Mouse (Mus musculus): ENCODE data around the gene Hmg20b. TPM values are rescaled to one million over a fixed set of nuclear protein-coding genes. Genes with fewer than 3 reads are reported as not detected.

Hmg20b gene
- polyA plus RNA-seq, 1 experiment from 2014 or later = 39.9 TPM

GRCm38 (mm10) chr10:81306837-81307682, 43.2 kb downstream of the Hmg20b start:
- 88% methylated on average over 21 of the region's 21 CpGs for WGBS (ENCODE audit: insufficient replicate concordance)
- ATAC-seq = no peak
- Histone ChIP-seq H3K4me3 (no peak overlapping the region), H3K4me2 (no peak overlapping the region), H3K4me1 (peaks cover 34% of the 10 kb centered on the region), H3K36me3 (peaks cover 71% of the 10 kb centered on the region), H3K9me3 (replicated peaks) (no peaks in the 10 kb centered on the region), H3K27me3 (replicated peaks) (no peaks in the 10 kb centered on the region), H3K27ac (no peak overlapping the region), H3K9ac (no peak overlapping the region)

DNA sequence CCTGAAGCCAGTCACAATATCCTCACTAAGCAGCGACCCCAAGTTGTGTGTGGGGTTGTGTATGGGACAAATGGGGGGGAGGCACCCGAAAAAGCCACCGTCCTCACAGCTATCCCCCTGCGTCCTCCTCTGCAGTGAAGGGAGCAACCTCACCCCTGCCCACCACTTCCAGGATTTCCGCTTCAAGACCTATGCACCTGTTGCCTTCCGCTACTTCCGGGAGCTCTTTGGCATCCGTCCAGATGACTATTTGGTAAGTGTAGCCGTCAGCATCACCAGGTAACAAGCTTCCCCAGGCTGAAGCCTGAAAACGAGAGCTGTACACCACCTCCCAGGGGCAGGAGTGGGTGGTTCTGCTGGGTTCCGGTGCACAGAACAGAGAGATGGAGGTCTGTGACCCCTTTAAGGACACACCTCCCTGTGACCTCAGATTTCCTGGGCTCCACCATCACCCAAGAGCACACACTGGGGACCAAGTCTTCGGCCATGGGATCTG, 44.1 kb downstream of the Hmg20b start:
- 90% methylated on average over 12 of the region's 12 CpGs for WGBS (ENCODE audit: insufficient replicate concordance)
- no peak for ATAC-seq
- H3K36me3 ChIP-seq = peaks cover 68% of the 10 kb centered on the region
- no peak overlapping the region for H3K9ac ChIP-seq
- no peaks in the 10 kb centered on the region for H3K27me3 ChIP-seq (replicated peaks)
- no peak overlapping the region for H3K27ac ChIP-seq
- no peak overlapping the region for H3K4me2 ChIP-seq
- no peaks in the 10 kb centered on the region for H3K9me3 ChIP-seq (replicated peaks)
- no peak overlapping the region for H3K4me3 ChIP-seq
- peaks cover 42% of the 10 kb centered on the region for H3K4me1 ChIP-seq

- no peak overlapping the region for H3K27ac ChIP-seq
- WGBS (ENCODE audit: insufficient replicate concordance) = 89% methylated on average over 14 of the region's 14 CpGs
- no peak for ATAC-seq
These were observed 44.6 kb downstream of the Hmg20b start for GRCm38 (mm10) chr10:81305663-81306062.

GRCm38 (mm10) chr10:81304597-81305238, 45.6 kb downstream of the Hmg20b start:
- Histone ChIP-seq H3K27me3 (replicated peaks) (no peaks in the 10 kb centered on the region), H3K9ac (no peak overlapping the region), H3K36me3 (peaks cover 53% of the 10 kb centered on the region), H3K4me2 (peak overlapping the region; percentile 31), H3K9me3 (replicated peaks) (no peaks in the 10 kb centered on the region), H3K4me3 (no peak overlapping the region), H3K4me1 (peaks cover 57% of the 10 kb centered on the region), H3K27ac (peak overlapping the region; percentile 52; the same call in 1 of the 2 replicates)
- peak; percentile 33 for ATAC-seq
- 19% methylated on average over 9 of the region's 9 CpGs for WGBS (ENCODE audit: insufficient replicate concordance)

More at GRCm38 (mm10) chr10:81305663-81306062, 44.6 kb downstream of the Hmg20b start:
- Histone ChIP-seq H3K4me2 (no peak overlapping the region), H3K9ac (no peak overlapping the region), H3K27me3 (replicated peaks) (no peaks in the 10 kb centered on the region), H3K9me3 (replicated peaks) (no peaks in the 10 kb centered on the region), H3K36me3 (peaks cover 63% of the 10 kb centered on the region), H3K4me3 (no peak overlapping the region), H3K4me1 (peaks cover 48% of the 10 kb centered on the region)

GRCm38 (mm10) chr10:81303761-81304160, 46.5 kb downstream of the Hmg20b start:
- Histone ChIP-seq H3K36me3 (peaks cover 44% of the 10 kb centered on the region), H3K27ac (peak overlapping the region; percentile 77), H3K27me3 (replicated peaks) (no peaks in the 10 kb centered on the region), H3K9me3 (replicated peaks) (no peaks in the 10 kb centered on the region), H3K9ac (no peak overlapping the region), H3K4me1 (peaks cover 67% of the 10 kb centered on the region), H3K4me3 (peak overlapping the region; percentile 37), H3K4me2 (peak overlapping the region; percentile 68)
- WGBS (ENCODE audit: insufficient replicate concordance) = 40% methylated on average over 7 of the region's 7 CpGs
- no peak for ATAC-seq

DNA sequence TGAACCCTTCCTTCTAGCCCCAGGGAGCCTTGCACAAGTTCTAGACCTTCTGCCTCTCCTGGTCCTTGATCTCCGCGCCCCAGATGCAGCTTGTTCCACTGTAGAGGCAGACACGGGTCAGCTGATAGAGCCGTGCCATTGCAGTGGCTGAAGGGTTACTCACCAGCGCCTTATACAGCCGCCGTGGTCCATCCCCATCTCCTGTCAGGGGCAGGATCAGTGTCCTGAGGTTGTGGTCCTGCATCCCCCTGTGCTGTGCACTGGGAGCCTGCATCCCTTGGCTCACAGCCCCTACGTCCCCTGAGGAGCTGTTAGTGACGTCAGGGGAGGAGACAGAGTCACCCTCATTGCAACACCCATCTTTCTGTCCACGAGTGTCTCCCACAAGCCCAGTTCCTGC, 47.0 kb downstream of the Hmg20b start:
- Histone ChIP-seq H3K36me3 (peaks cover 41% of the 10 kb centered on the region), H3K4me2 (peak overlapping the region; percentile 68), H3K4me1 (peaks cover 72% of the 10 kb centered on the region), H3K4me3 (peak overlapping the region; percentile 37), H3K9me3 (replicated peaks) (no peaks in the 10 kb centered on the region), H3K9ac (peak overlapping the region; percentile 53), H3K27ac (peak overlapping the region; percentile 77), H3K27me3 (replicated peaks) (no peaks in the 10 kb centered on the region)
- 40% methylated on average over 10 of the region's 10 CpGs for WGBS (ENCODE audit: insufficient replicate concordance)
- peak; percentile 6; the same call in 1 of the 2 replicates for ATAC-seq

DNA sequence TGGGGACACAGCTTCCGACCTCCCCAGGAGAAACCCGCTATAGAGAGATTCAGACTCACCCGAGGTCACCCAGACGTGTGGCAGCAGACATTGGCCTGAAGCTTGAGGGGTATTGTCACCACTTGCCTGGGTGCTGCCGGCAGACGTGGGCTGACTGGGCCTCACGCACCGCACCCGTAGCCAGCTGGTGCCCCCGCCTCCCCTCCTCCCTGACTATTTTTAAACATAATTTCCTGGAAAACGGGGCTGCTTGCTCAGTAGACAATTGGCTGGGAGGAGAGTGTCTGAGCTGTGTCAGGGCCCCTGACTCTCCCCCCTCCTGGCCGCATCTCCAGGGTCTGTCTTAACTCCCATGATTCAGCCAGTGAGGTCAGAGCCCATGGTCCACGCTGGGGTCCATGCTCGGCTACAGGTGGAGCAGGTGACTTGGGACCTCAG, 47.5 kb downstream of the Hmg20b start:
- Histone ChIP-seq H3K4me3 (peak overlapping the region; percentile 37), H3K4me1 (peaks cover 77% of the 10 kb centered on the region), H3K36me3 (peaks cover 39% of the 10 kb centered on the region), H3K27ac (peak overlapping the region; percentile 77), H3K4me2 (peak overlapping the region; percentile 68), H3K27me3 (replicated peaks) (no peaks in the 10 kb centered on the region), H3K9me3 (replicated peaks) (no peaks in the 10 kb centered on the region), H3K9ac (peak overlapping the region; percentile 53)
- ATAC-seq = peak; percentile 58
- 12% methylated on average over 14 of the region's 14 CpGs for WGBS (ENCODE audit: insufficient replicate concordance)

DNA sequence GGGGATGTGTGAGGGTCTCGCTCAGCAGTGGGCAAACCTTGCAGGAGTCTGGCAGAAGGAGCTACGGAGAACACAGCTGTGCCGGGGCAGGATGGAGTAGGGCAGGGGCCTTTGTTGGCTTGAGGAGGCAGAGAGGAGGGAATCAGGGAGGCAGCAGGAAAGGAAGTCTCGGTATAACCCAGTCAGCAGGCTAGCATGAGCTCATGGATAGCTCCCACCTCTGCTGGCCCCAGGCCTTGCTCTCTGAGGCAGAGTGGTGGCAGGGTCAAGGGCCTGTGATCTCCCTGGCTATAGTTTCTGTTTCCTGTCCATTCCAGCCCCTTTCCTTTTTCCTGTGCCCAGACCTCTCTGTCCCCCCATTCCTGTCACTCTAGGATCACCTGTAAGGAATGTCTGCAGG, 48.0 kb downstream of the Hmg20b start:
- peak overlapping the region; percentile 37 for H3K4me3 ChIP-seq
- H3K9ac ChIP-seq = peak overlapping the region; percentile 53

DNA sequence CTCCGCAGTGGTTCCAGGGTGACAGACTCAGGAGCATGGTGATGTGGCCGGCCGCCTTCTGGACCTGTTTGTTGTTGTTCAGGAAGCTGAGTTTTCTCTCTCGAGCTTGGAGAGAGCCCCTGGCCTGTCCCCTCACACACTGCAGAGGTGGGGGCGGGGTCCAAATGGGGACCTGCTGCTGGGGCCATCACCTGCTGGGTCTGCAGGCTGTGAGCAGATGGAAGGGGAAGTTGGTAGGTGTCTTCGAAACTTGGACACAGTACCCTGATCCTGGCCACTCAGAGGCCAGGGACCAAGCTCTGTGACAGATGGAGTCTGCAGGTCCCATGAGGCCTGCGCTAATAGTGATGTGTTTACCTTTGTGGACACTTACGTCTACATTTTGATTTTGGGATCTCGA, 49.0 kb downstream of the Hmg20b start:
- peak overlapping the region; percentile 83 for H3K27ac ChIP-seq
- no peaks in the 10 kb centered on the region for H3K27me3 ChIP-seq (replicated peaks)
- no peak for ATAC-seq
- H3K4me1 ChIP-seq = peaks cover 91% of the 10 kb centered on the region
- H3K36me3 ChIP-seq = peaks cover 28% of the 10 kb centered on the region
- H3K9me3 ChIP-seq (replicated peaks) = no peaks in the 10 kb centered on the region
- no peak overlapping the region for H3K9ac ChIP-seq
- no peak overlapping the region for H3K4me2 ChIP-seq
- H3K4me3 ChIP-seq = no peak overlapping the region
- 67% methylated on average over 9 of the region's 9 CpGs for WGBS (ENCODE audit: insufficient replicate concordance)

More for the DNA sequence above, 48.0 kb downstream of the Hmg20b start:
- Histone ChIP-seq H3K36me3 (peaks cover 34% of the 10 kb centered on the region), H3K9me3 (replicated peaks) (no peaks in the 10 kb centered on the region), H3K27me3 (replicated peaks) (no peaks in the 10 kb centered on the region), H3K4me2 (peak overlapping the region; percentile 68), H3K4me1 (peaks cover 82% of the 10 kb centered on the region), H3K27ac (peak overlapping the region; percentile 77)
- no peak for ATAC-seq
- 60% methylated on average over 4 of the region's 4 CpGs for WGBS (ENCODE audit: insufficient replicate concordance)

DNA sequence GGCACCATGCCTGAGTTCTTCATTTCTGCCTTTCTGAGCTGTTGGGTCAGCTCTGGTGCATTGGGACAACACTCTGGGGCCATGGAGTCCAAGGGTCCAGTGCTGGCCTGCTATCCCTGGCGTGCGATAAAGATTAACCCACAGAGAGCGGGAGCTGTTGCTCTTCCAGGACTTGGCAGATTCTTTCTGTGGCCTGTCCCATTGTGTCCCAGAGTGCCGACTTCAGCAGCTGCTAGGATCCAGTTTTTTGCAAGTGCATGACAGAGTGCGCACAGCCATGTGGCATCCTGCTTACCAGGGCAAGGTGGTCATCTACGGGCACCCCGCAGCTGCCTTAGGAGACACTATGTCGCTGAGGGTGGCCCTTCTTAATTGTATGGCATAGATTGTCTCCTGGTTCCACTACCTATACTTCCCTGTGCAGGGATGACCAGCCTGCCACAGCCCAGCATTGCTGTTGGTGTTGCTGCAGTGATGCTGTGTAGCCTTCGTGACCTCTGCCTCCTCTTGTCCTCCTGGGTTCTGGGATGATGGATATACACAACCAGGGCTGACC, 49.9 kb downstream of the Hmg20b start:
- Histone ChIP-seq H3K4me3 (no peak overlapping the region), H3K27ac (peak overlapping the region; percentile 83), H3K9me3 (replicated peaks) (no peaks in the 10 kb centered on the region), H3K9ac (no peak overlapping the region), H3K27me3 (replicated peaks) (no peaks in the 10 kb centered on the region), H3K4me2 (peak overlapping the region; percentile 19), H3K4me1 (peaks cover 100% of the 10 kb centered on the region), H3K36me3 (peaks cover 28% of the 10 kb centered on the region)
- 76% methylated on average over 9 of the region's 9 CpGs for WGBS (ENCODE audit: insufficient replicate concordance)
- peak; percentile 11; the same call in 1 of the 2 replicates for ATAC-seq

GRCm38 (mm10) chr10:81299585-81300351, 50.5 kb downstream of the Hmg20b start:
- Histone ChIP-seq H3K9ac (peak overlapping the region; percentile 28; the same call in 1 of the 2 replicates), H3K27ac (peak overlapping the region; percentile 83), H3K36me3 (peaks cover 31% of the 10 kb centered on the region; the same call in 1 of the 2 replicates), H3K4me2 (peak overlapping the region; percentile 19; the same call in 1 of the 2 replicates), H3K27me3 (replicated peaks) (no peaks in the 10 kb centered on the region), H3K4me3 (no peak overlapping the region), H3K9me3 (replicated peaks) (no peaks in the 10 kb centered on the region), H3K4me1 (peaks cover 100% of the 10 kb centered on the region)
- 72% methylated on average over 14 of the region's 14 CpGs for WGBS (ENCODE audit: insufficient replicate concordance)
- no peak for ATAC-seq
